Mouse (Mus musculus) hindbrain, embryonic 12.5 days (tissue): ENCODE measurements around the gene Nrp1. TPM values are rescaled to one million over a fixed set of nuclear protein-coding genes. Genes with fewer than 3 reads are reported as not detected.
A peak's percentile ranks its signal among the peaks of the same experiment; 100 is the strongest.

Source experiments
- ATAC-seq: fragments of 200-750 bp; cut with Nextera tagmentation; 2 replicates; pipeline ENCODE4 v1.8.0; 2017; ENCODE audit warnings: moderate TSS enrichment; ENCODE audit not compliant: low FRiP score
- H3K27ac ChIP-seq: fragments of 300-500 bp; sonication (generic); 2 replicates; pipeline ENCODE4 v1.5.1; 2016; ENCODE audit warnings: mild to moderate bottlenecking
- H3K27me3 ChIP-seq: fragments of 300-500 bp; sonication (generic); 2 replicates; pipeline ENCODE4 v1.6.1; 2016; ENCODE audit warnings: mild to moderate bottlenecking
- H3K36me3 ChIP-seq: fragments of 300-500 bp; sonication (generic); 2 replicates; pipeline ENCODE4 v1.6.1; 2016; ENCODE audit warnings: mild to moderate bottlenecking
- H3K4me1 ChIP-seq: fragments of 300-500 bp; sonication (generic); 2 replicates; pipeline ENCODE4 v1.6.1; 2016
- H3K4me2 ChIP-seq: fragments of 300-500 bp; sonication (generic); replicated peaks from 2 replicates; pipeline ENCODE4 v1.6.1; 2016; ENCODE audit warnings: mild to moderate bottlenecking
- H3K4me3 ChIP-seq: fragments of 300-500 bp; sonication (generic); 2 replicates; pipeline ENCODE4 v1.5.1; 2016; ENCODE audit warnings: mild to moderate bottlenecking
- H3K9ac ChIP-seq: fragments of 300-500 bp; sonication (generic); 2 replicates; pipeline ENCODE4 v1.6.1; 2016; ENCODE audit warnings: mild to moderate bottlenecking, moderate library complexity
- H3K9me3 ChIP-seq: fragments of 300-500 bp; sonication (generic); replicated peaks from 2 replicates; pipeline ENCODE4 v1.6.1; 2016; ENCODE audit warnings: mild to moderate bottlenecking
- WGBS: fragments of 180-500 bp; shearing (Covaris S2); methylation state at CpG from one replicate; pipeline ENCODE4 v1.1.7; 2016; 5-methylcytosine and 5-hydroxymethylcytosine counted together
- microRNA counts: library from miRNA; unstranded; fragments of <30 nt; microRNA quantifications from one replicate; lab custom pipeline; 2017
- microRNA-seq: library from miRNA; unstranded; fragments of <30 nt; microRNA quantifications from one replicate; pipeline ENCODE4, GENCODE M21; 2017
- polyA plus RNA-seq: library from polyadenylated mRNA; unstranded; fragments of >200 nt; fragmentation: Nextera tagmentation; extraction: Ambion mirVana; gene quantifications from 2 replicates; pipeline ENCODE4 v1.2.1, GENCODE M21; 2016

The Nrp1 gene
- polyA plus RNA-seq, 1 experiment from 2014 or later: 48.5 TPM

GRCm38 (mm10) chr8:128534442-128534871 is 176.1 kb downstream of the Nrp1 start:
- no peaks in the 10 kb centered on the region for H3K27me3 ChIP-seq
- WGBS: 58% methylated on average over 3 of the region's 3 CpGs

GRCm38 (mm10) chr8:128535685-128536084 is 177.3 kb downstream of the Nrp1 start:
- peaks cover 8% of the 10 kb centered on the region for H3K4me1 ChIP-seq
- no peak overlapping the region for H3K4me2 ChIP-seq
- H3K9me3 ChIP-seq: no peaks in the 10 kb centered on the region
- no peaks in the 10 kb centered on the region for H3K27me3 ChIP-seq
- H3K4me3 ChIP-seq: no peak overlapping the region
- ATAC-seq: no peak
- no peak overlapping the region for H3K27ac ChIP-seq
- no peaks in the 10 kb centered on the region for H3K36me3 ChIP-seq
- no peak overlapping the region for H3K9ac ChIP-seq

More at GRCm38 (mm10) chr8:128534442-128534871, 176.1 kb downstream of the Nrp1 start:
- Histone ChIP-seq H3K4me3 (no peak overlapping the region), H3K9ac (no peak overlapping the region), H3K4me1 (peaks cover 9% of the 10 kb centered on the region), H3K4me2 (no peak overlapping the region), H3K9me3 (no peaks in the 10 kb centered on the region), H3K27ac (no peak overlapping the region), H3K36me3 (no peaks in the 10 kb centered on the region)
- peak; percentile 40; the same call in 1 of the 2 replicates for ATAC-seq

- H3K9ac ChIP-seq: no peak overlapping the region
- H3K4me1 ChIP-seq: peaks cover 8% of the 10 kb centered on the region
- WGBS: 20% methylated on average over 1 of the region's 1 CpGs
- H3K4me3 ChIP-seq: no peak overlapping the region
- no peak for ATAC-seq
- no peaks in the 10 kb centered on the region for H3K36me3 ChIP-seq
- no peaks in the 10 kb centered on the region for H3K27me3 ChIP-seq
- no peak overlapping the region for H3K4me2 ChIP-seq
- no peak overlapping the region for H3K27ac ChIP-seq
- H3K9me3 ChIP-seq: no peaks in the 10 kb centered on the region
Measured at GRCm38 (mm10) chr8:128538378-128538777, 180.0 kb downstream of the Nrp1 start.

- Histone ChIP-seq H3K27ac (no peak overlapping the region), H3K4me3 (no peak overlapping the region), H3K4me1 (no peaks in the 10 kb centered on the region), H3K36me3 (no peaks in the 10 kb centered on the region), H3K9ac (no peak overlapping the region), H3K9me3 (no peaks in the 10 kb centered on the region), H3K4me2 (no peak overlapping the region), H3K27me3 (no peaks in the 10 kb centered on the region)
- ATAC-seq: no peak
- 83% methylated on average over 1 of the region's 1 CpGs for WGBS
Measured at GRCm38 (mm10) chr8:128541355-128542090, 183.1 kb downstream of the Nrp1 start.

GRCm38 (mm10) chr8:128544128-128544846 is 185.9 kb downstream of the Nrp1 start:
- no peak overlapping the region for H3K4me3 ChIP-seq
- H3K27ac ChIP-seq: no peak overlapping the region
- no peaks in the 10 kb centered on the region for H3K27me3 ChIP-seq
- no peaks in the 10 kb centered on the region for H3K36me3 ChIP-seq
- H3K9ac ChIP-seq: no peak overlapping the region
- no peaks in the 10 kb centered on the region for H3K4me1 ChIP-seq
- H3K4me2 ChIP-seq: no peak overlapping the region
- no peaks in the 10 kb centered on the region for H3K9me3 ChIP-seq
- 79% methylated on average over 2 of the region's 2 CpGs for WGBS
- no peak for ATAC-seq

GRCm38 (mm10) chr8:128546287-128546686 is 187.9 kb downstream of the Nrp1 start:
- Histone ChIP-seq H3K27me3 (no peaks in the 10 kb centered on the region), H3K27ac (no peak overlapping the region), H3K9ac (no peak overlapping the region), H3K4me2 (no peak overlapping the region), H3K4me1 (no peaks in the 10 kb centered on the region), H3K9me3 (no peaks in the 10 kb centered on the region), H3K4me3 (no peak overlapping the region), H3K36me3 (no peaks in the 10 kb centered on the region)
- WGBS: 91% methylated on average over 1 of the region's 1 CpGs
- no peak for ATAC-seq

GRCm38 (mm10) chr8:128547361-128547760 is 189.0 kb downstream of the Nrp1 start:
- no peaks in the 10 kb centered on the region for H3K36me3 ChIP-seq
- no peak overlapping the region for H3K4me3 ChIP-seq
- ATAC-seq: no peak
- H3K9me3 ChIP-seq: no peaks in the 10 kb centered on the region
- 93% methylated on average over 4 of the region's 4 CpGs for WGBS
- H3K4me1 ChIP-seq: no peaks in the 10 kb centered on the region
- H3K27ac ChIP-seq: no peak overlapping the region
- no peaks in the 10 kb centered on the region for H3K27me3 ChIP-seq
- H3K9ac ChIP-seq: no peak overlapping the region
- H3K4me2 ChIP-seq: no peak overlapping the region

GRCm38 (mm10) chr8:128549738-128550137 is 191.3 kb downstream of the Nrp1 start:
- WGBS: 91% methylated on average over 5 of the region's 5 CpGs
- no peaks in the 10 kb centered on the region for H3K36me3 ChIP-seq
- H3K27ac ChIP-seq: no peak overlapping the region
- no peak for ATAC-seq
- no peak overlapping the region for H3K4me3 ChIP-seq
- no peaks in the 10 kb centered on the region for H3K9me3 ChIP-seq
- no peak overlapping the region for H3K9ac ChIP-seq
- H3K27me3 ChIP-seq: no peaks in the 10 kb centered on the region
- no peaks in the 10 kb centered on the region for H3K4me1 ChIP-seq
- H3K4me2 ChIP-seq: no peak overlapping the region

GRCm38 (mm10) chr8:128551421-128552139 is 193.2 kb downstream of the Nrp1 start:
- H3K27ac ChIP-seq: no peak overlapping the region
- H3K4me1 ChIP-seq: no peaks in the 10 kb centered on the region
- no peaks in the 10 kb centered on the region for H3K27me3 ChIP-seq
- H3K9ac ChIP-seq: no peak overlapping the region
- WGBS: 54% methylated on average over 15 of the region's 15 CpGs
- no peak overlapping the region for H3K4me2 ChIP-seq
- no peak overlapping the region for H3K4me3 ChIP-seq
- no peaks in the 10 kb centered on the region for H3K9me3 ChIP-seq
- no peaks in the 10 kb centered on the region for H3K36me3 ChIP-seq
- no peak for ATAC-seq

MicroRNAs within 50 kb of the gene (microRNA counts, 519-probe panel; counts per million panel counts)
- 470 counts per million, percentile 58 among the panel's probes with 10 or more counts for microRNA mmu-miR-1903 (lab: Ali Mortazavi, UCI)

Small RNAs within 50 kb of the gene (microRNA-seq; reads per million reads assigned to microRNA genes)
- gene Mir1903: not detected
